Comparison of ENCODE assay signal across 15 mouse cellular contexts in genomic region chr5:49642439-49642838, GRCm38 (mm10).
DNase-seq lines count a peak whose midpoint lies in the region; ATAC-seq and TF ChIP-seq lines count a peak whose summit lies in the region.
"Had no signal": no experiment of that assay in that cellular context is flagged by ENCODE, and none has a peak within 500 bp of the region (broad histone marks: within the 10 kb centered on the region; RNA-seq: fewer than 3 reads in every experiment).

No protein-coding gene starts in this region.

- no peak for TF ChIP-seq CTCF in lung, postnatal 0 days (IDR thresholded peaks at IDR 0.05)

- H3K27ac ChIP-seq in lung, postnatal 0 days (ENCODE audit: low read length) = no peak overlapping the region
- H3K27ac ChIP-seq: embryonic facial prominence, embryonic 12.5 days; lung, embryonic 15.5 days; midbrain, embryonic 12.5 days had no signal

- ATAC-seq in cerebellum, adult (ENCODE audit: insufficient number of reproducible peaks, low FRiP score, low TSS enrichment) = peak; percentile 79
- ATAC-seq in lung, postnatal 0 days = no peak

- H3K9ac ChIP-seq in lung, postnatal 0 days (replicated peaks; ENCODE audit: low read depth) = no peak overlapping the region
- H3K9ac ChIP-seq: embryonic facial prominence, embryonic 12.5 days; lung, embryonic 15.5 days; midbrain, embryonic 12.5 days had no signal

- DNase-seq in cerebellum, postnatal 4 days (ENCODE audit: low spot score in 2 of 2) = no peak
- DNase-seq in 3134 (ENCODE audit: extremely low read depth, insufficient read length, low spot score) = peak; percentile 39
- peak; percentile 91 for DNase-seq in cerebellum, adult 11-12 months
- peak; percentile 13 to 72 for DNase-seq in layer of hippocampus, adult 18-20 months (ENCODE audit: low spot score in 2 of 2)
- DNase-seq in lung, postnatal 0 days (ENCODE audit: low spot score) = no peak
- no peak for DNase-seq in right cerebral cortex, postnatal 36 days (ENCODE audit: low spot score in 2 of 2)
- DNase-seq in retina, postnatal 1 day = no peak
- DNase-seq: B cell, adult 2 months; heart, postnatal 10 days; liver had no signal

- no peaks in the 10 kb centered on the region for H3K27me3 ChIP-seq in lung, postnatal 0 days (replicated peaks; ENCODE audit: insufficient read depth, low read length)
- H3K27me3 ChIP-seq: embryonic facial prominence, embryonic 12.5 days; lung, embryonic 15.5 days; midbrain, embryonic 12.5 days had no signal

- H3K4me2 ChIP-seq in lung, postnatal 0 days (replicated peaks; ENCODE audit: low read depth, low read length) = no peak overlapping the region
- H3K4me2 ChIP-seq: embryonic facial prominence, embryonic 12.5 days; lung, embryonic 15.5 days; midbrain, embryonic 12.5 days had no signal

- H3K4me3 ChIP-seq in lung, postnatal 0 days (ENCODE audit: low read depth, low read length) = no peak overlapping the region
- H3K4me3 ChIP-seq: embryonic facial prominence, embryonic 12.5 days; lung, embryonic 15.5 days; midbrain, embryonic 12.5 days had no signal

- no peaks in the 10 kb centered on the region for H3K4me1 ChIP-seq in lung, postnatal 0 days (ENCODE audit: insufficient read depth, low read depth, low read length)
- H3K4me1 ChIP-seq: embryonic facial prominence, embryonic 12.5 days; lung, embryonic 15.5 days had no signal

- no peaks in the 10 kb centered on the region for H3K9me3 ChIP-seq in lung, postnatal 0 days (ENCODE audit: low read length)
- H3K9me3 ChIP-seq: embryonic facial prominence, embryonic 12.5 days; G1E; lung, embryonic 15.5 days; midbrain, embryonic 12.5 days had no signal

- 71% methylated on average over 2 of the region's 2 CpGs for WGBS in lung, postnatal 0 days

- no peaks in the 10 kb centered on the region for H3K36me3 ChIP-seq in lung, postnatal 0 days (ENCODE audit: insufficient read depth, low read length)
- H3K36me3 ChIP-seq: embryonic facial prominence, embryonic 12.5 days; G1E; lung, embryonic 15.5 days; midbrain, embryonic 12.5 days had no signal

- TF ChIP-seq EP300 in lung, postnatal 0 days (IDR thresholded peaks at IDR 0.05) = no peak

Comparison
In these comparisons a context has a peak if more than half of its experiments do, and no peak if none do; other contexts are left out.
1. DNase-seq: peak in 3134 (single experiment), cerebellum, adult 11-12 months (single experiment) and layer of hippocampus, adult 18-20 months (2 of 2); none in cerebellum, postnatal 4 days (0 of 2), lung, postnatal 0 days (single experiment), right cerebral cortex, postnatal 36 days (0 of 2) and retina, postnatal 1 day (single experiment).